23 mouse cellular contexts compared by ENCODE assay signal in genomic region chr2:122582324-122582723, GRCm38 (mm10). TPM values are rescaled to one million over a fixed set of nuclear protein-coding genes. Genes with fewer than 3 reads are reported as not detected.
DNase-seq lines count a peak whose midpoint lies in the region; ATAC-seq lines count a peak whose summit lies in the region.
"Had no signal": no experiment of that assay in that cellular context is flagged by ENCODE, and none has a peak within 500 bp of the region (broad histone marks: within the 10 kb centered on the region; RNA-seq: fewer than 3 reads in every experiment).

No protein-coding gene starts in this region.

- H3K4me3 ChIP-seq in heart, embryonic 10.5 days, result no peak overlapping the region
- no peak overlapping the region for H3K4me3 ChIP-seq in heart, embryonic 14.5 days (ENCODE audit: control insufficient read depth in 1 of 2, insufficient read depth in 1 of 2, low read depth in 1 of 2, low read length in 2 of 2)
- no peak overlapping the region for H3K4me3 ChIP-seq in lung, embryonic 15.5 days
- no peak overlapping the region for H3K4me3 ChIP-seq in midbrain, embryonic 13.5 days (replicated peaks)
- H3K4me3 ChIP-seq: embryonic facial prominence, embryonic 10.5 days; forebrain, embryonic 13.5 days; hindbrain, embryonic 15.5 days had no signal

- H3K36me3 ChIP-seq in heart, embryonic 10.5 days, result no peaks in the 10 kb centered on the region
- H3K36me3 ChIP-seq in heart, embryonic 14.5 days (ENCODE audit: control insufficient read depth, insufficient read depth, low read length), result no peaks in the 10 kb centered on the region
- no peaks in the 10 kb centered on the region for H3K36me3 ChIP-seq in lung, embryonic 15.5 days
- H3K36me3 ChIP-seq in midbrain, embryonic 13.5 days, result no peaks in the 10 kb centered on the region
- H3K36me3 ChIP-seq: embryonic facial prominence, embryonic 10.5 days; hindbrain, embryonic 15.5 days had no signal

- no peak overlapping the region for H3K4me2 ChIP-seq in heart, embryonic 14.5 days (ENCODE audit: low read length)
- no peak overlapping the region for H3K4me2 ChIP-seq in lung, embryonic 15.5 days
- no peak overlapping the region for H3K4me2 ChIP-seq in midbrain, embryonic 13.5 days (replicated peaks)
- H3K4me2 ChIP-seq: forebrain, embryonic 13.5 days; hindbrain, embryonic 15.5 days had no signal

- no peak for ATAC-seq in heart, embryonic 14.5 days (ENCODE audit: insufficient number of reproducible peaks, insufficient read depth, low FRiP score, low read depth)
- ATAC-seq in lung, embryonic 15.5 days (ENCODE audit: borderline replicate concordance, extremely low read depth, low FRiP score, low TSS enrichment), result no peak
- no peak for ATAC-seq in midbrain, embryonic 13.5 days
- ATAC-seq: activated CD4-positive, CD25-positive, alpha-beta regulatory T cell, adult 4 months; forebrain, embryonic 13.5 days; forebrain, postnatal 0 days; intestine, embryonic 16.5 days; Patski had no signal

- H3K4me1 ChIP-seq in heart, embryonic 10.5 days, result no peaks in the 10 kb centered on the region; the same call in 1 of the 2 replicates
- peaks cover 4 to 10% of the 10 kb centered on the region in 2 experiments; a peak in 3 of 4 replicates for H3K4me1 ChIP-seq in heart, embryonic 14.5 days (ENCODE audit: control insufficient read depth in 2 of 2, insufficient read depth in 2 of 2, low read length in 2 of 2)
- peaks cover 7% of the 10 kb centered on the region; the same call in 1 of the 2 replicates for H3K4me1 ChIP-seq in lung, embryonic 15.5 days
- H3K4me1 ChIP-seq in midbrain, embryonic 13.5 days (replicated peaks), result no peaks in the 10 kb centered on the region
- H3K4me1 ChIP-seq: embryonic facial prominence, embryonic 10.5 days; forebrain, embryonic 13.5 days; hindbrain, embryonic 15.5 days had no signal

- no peaks in the 10 kb centered on the region for H3K27me3 ChIP-seq in heart, embryonic 10.5 days (ENCODE audit: insufficient read depth, poor library complexity, severe bottlenecking)
- no peaks in the 10 kb centered on the region for H3K27me3 ChIP-seq in heart, embryonic 14.5 days (ENCODE audit: control insufficient read depth, insufficient read depth, low read length)
- no peaks in the 10 kb centered on the region for H3K27me3 ChIP-seq in lung, embryonic 15.5 days
- no peaks in the 10 kb centered on the region for H3K27me3 ChIP-seq in midbrain, embryonic 13.5 days
- H3K27me3 ChIP-seq: CH12.LX; forebrain, embryonic 13.5 days; hindbrain, embryonic 15.5 days; Patski had no signal

- no peak overlapping the region for H3K9ac ChIP-seq in heart, embryonic 14.5 days (ENCODE audit: low read length)
- H3K9ac ChIP-seq in lung, embryonic 15.5 days, result no peak overlapping the region
- no peak overlapping the region for H3K9ac ChIP-seq in midbrain, embryonic 13.5 days (replicated peaks)
- H3K9ac ChIP-seq: forebrain, embryonic 13.5 days; forebrain, postnatal 0 days; hindbrain, embryonic 15.5 days had no signal

- H3K9me3 ChIP-seq in heart, embryonic 10.5 days, result no peaks in the 10 kb centered on the region
- no peaks in the 10 kb centered on the region for H3K9me3 ChIP-seq in heart, embryonic 14.5 days (ENCODE audit: control insufficient read depth, low read length)
- H3K9me3 ChIP-seq in lung, embryonic 15.5 days, result no peaks in the 10 kb centered on the region
- H3K9me3 ChIP-seq in midbrain, embryonic 13.5 days, result no peaks in the 10 kb centered on the region
- H3K9me3 ChIP-seq: embryonic facial prominence, embryonic 10.5 days; forebrain, embryonic 13.5 days; hindbrain, embryonic 15.5 days had no signal

- no peak overlapping the region; the same call in 1 of the 2 replicates for H3K27ac ChIP-seq in heart, embryonic 10.5 days
- peak overlapping the region; percentile 83 to 88 for H3K27ac ChIP-seq in heart, embryonic 14.5 days (replicated peaks in 1 of 2; ENCODE audit: control insufficient read depth in 1 of 2, insufficient read depth in 1 of 2, low read depth in 2 of 2, low read length in 2 of 2)
- peak overlapping the region; percentile 62; the same call in 1 of the 2 replicates for H3K27ac ChIP-seq in lung, embryonic 15.5 days
- H3K27ac ChIP-seq in midbrain, embryonic 13.5 days, result no peak overlapping the region
- H3K27ac ChIP-seq: embryonic facial prominence, embryonic 10.5 days; forebrain, embryonic 13.5 days; hindbrain, embryonic 15.5 days had no signal

- WGBS in heart, embryonic 10.5 days, result 80% methylated on average over 3 of the region's 3 CpGs
- 83% methylated on average over 3 of the region's 3 CpGs for WGBS in heart, embryonic 14.5 days
- WGBS in lung, embryonic 15.5 days, result 88% methylated on average over 3 of the region's 3 CpGs
- 96% methylated on average over 3 of the region's 3 CpGs for WGBS in midbrain, embryonic 13.5 days

- DNase-seq in heart, embryonic 10.5 days (ENCODE audit: low spot score), result peak; percentile 52
- no peak for DNase-seq in heart, postnatal 4 days
- no peak for DNase-seq in heart, adult 8-10 months (ENCODE audit: low spot score)
- no peak for DNase-seq in lung, postnatal 36 days
- DNase-seq: adrenal gland, postnatal 14 days; cerebellum, adult 18-20 months; cerebellum, adult 9-11 months; cerebellum, postnatal 36 days; forebrain, postnatal 0 days; gastrocnemius, postnatal 14 days; kidney, adult 2 months had no signal

RNA-seq across cellular contexts. Expression of gene Gatm, which starts 28.8 kb away (rescaled TPM):
- polyA plus RNA-seq in heart, embryonic 10.5 days (2016; fragmentation: Nextera tagmentation; extraction: Ambion mirVana), result 19.3 and 30.1 TPM in 2 replicates
- total RNA-seq in heart, postnatal 4 days (2021), result 10 to 100 TPM in 1 of 2 experiments, 1 to 10 TPM in 1; 9.1 to 10.5 TPM
- 13.2 and 19.0 TPM in 2 replicates for polyA plus RNA-seq in heart, embryonic 14.5 days (2014; fragmentation: Nextera tagmentation; extraction: Ambion mirVana)
- 1 to 10 TPM; 2.4 to 3.9 (median 2.6) TPM for total RNA-seq in heart, adult 8-10 months (2022)
- 6.2 and 6.3 TPM in 2 replicates for polyA plus RNA-seq in lung, embryonic 15.5 days (2015; fragmentation: Nextera tagmentation; extraction: Ambion mirVana)
- polyA plus RNA-seq in midbrain, embryonic 13.5 days (2015; fragmentation: Nextera tagmentation; extraction: Ambion mirVana), result 21.8 and 25.7 TPM in 2 replicates

RNA-seq across cellular contexts. Expression of gene AA467197, which starts 54.5 kb away (rescaled TPM):
- polyA plus RNA-seq in heart, embryonic 10.5 days (2016; fragmentation: Nextera tagmentation; extraction: Ambion mirVana), result not detected in 2 replicates
- total RNA-seq in heart, postnatal 4 days (2021), result under 1 TPM in 1 of 2 experiments, not detected in 1; 0.36 TPM
- not detected in 2 replicates for polyA plus RNA-seq in heart, embryonic 14.5 days (2014; fragmentation: Nextera tagmentation; extraction: Ambion mirVana)
- total RNA-seq in heart, adult 8-10 months (2022), result under 1 TPM; 0.46 to 0.97 (median 0.65) TPM
- 0.30 and 0.76 TPM in 2 replicates for polyA plus RNA-seq in lung, embryonic 15.5 days (2015; fragmentation: Nextera tagmentation; extraction: Ambion mirVana)
- 0.62 TPM in 1 of 2 replicates, not detected in the other for polyA plus RNA-seq in midbrain, embryonic 13.5 days (2015; fragmentation: Nextera tagmentation; extraction: Ambion mirVana)
- total RNA-seq: gastrocnemius, adult 18-20 months; gastrocnemius, postnatal 14 days had no signal
- polyA plus RNA-seq: forebrain, embryonic 13.5 days; forebrain, postnatal 0 days; hindbrain, embryonic 11.5 days had no signal

Comparison
In these comparisons a context has a peak if more than half of its experiments do, and no peak if none do; other contexts are left out.
1. H3K27ac ChIP-seq: peak in heart, embryonic 14.5 days (2 of 2) and lung, embryonic 15.5 days (single experiment); none in heart, embryonic 10.5 days (single experiment) and midbrain, embryonic 13.5 days (single experiment).